Mouse (Mus musculus): ENCODE data around the gene Gm10638.

The Gm10638 gene

GRCm38 (mm10) chr8:86741627-86742026 lies 3.9 kb upstream of the Gm10638 start:
- DNase-seq: no peak

GRCm38 (mm10) chr8:86742605-86743345 lies 2.7 kb upstream of the Gm10638 start:
- DNase-seq: no peak

- peak; percentile 15 for DNase-seq
Measured at GRCm38 (mm10) chr8:86744313-86745220, 932 bp upstream of the Gm10638 start.

GRCm38 (mm10) chr8:86745935-86746441 lies 489 bp downstream of the Gm10638 start:
- DNase-seq: peak; percentile 98

GRCm38 (mm10) chr8:86746511-86746910 lies 1.0 kb downstream of the Gm10638 start:
- DNase-seq: peak; percentile 40

GRCm38 (mm10) chr8:86749842-86750241 lies 4.3 kb downstream of the Gm10638 start:
- no peak for DNase-seq

DNA sequence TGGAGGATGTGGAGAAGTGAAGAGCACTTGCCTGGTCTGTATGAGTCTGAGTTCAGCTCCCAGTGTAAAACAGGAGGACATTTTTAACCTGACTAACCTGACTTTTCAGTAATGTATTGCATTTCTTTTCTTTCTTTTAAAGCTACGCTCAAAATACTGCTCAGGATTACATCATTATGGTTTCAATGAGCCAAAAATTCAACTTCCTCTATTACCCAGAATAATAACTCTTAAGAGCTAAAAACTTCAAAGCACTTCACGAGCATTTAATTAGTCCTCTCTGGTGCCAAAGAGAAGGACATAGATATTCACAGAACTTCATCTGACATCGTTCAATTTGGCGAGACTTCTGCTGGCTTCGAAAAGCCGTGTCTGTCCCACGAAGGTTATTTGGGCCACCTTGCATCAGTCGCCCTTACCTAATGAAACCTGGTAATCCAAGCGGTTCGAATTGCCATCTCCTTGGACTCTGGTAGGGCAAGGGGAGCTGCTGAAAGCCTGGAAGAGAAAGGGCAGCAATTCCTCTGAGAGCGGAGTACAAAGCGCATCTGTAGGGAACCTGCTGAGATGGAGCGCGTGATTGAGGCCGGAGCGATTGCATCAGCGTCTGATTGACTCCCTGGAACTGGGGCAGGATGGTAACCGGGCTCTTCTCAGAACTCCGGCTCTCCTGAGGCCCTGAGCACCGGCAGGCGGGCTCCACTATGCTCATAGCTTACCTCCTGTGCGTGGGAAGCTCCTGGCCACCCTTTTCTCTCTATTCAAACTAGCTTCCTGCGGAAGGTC lies 11.6 kb downstream of the Gm10638 start:
- no peak for DNase-seq

DNA sequence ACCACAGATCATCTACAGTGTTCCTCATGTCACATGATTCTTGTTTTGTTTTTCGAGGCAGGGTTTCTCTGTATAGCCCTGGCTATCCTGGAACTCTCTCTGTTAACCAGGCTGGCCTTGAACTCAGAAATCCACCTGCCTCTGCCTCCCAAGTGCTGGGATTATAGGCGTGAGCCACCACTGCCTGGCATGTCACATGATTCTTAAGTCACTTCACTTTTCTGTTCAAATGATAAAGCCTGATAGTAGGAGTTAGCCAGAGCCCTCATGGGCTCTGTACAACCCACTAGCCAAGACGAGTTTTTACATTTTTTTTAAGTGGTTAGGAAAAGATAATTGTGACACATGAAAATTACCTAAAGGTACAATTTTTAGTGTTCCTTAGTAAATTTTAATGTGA lies 13.2 kb downstream of the Gm10638 start:
- no peak for DNase-seq

GRCm38 (mm10) chr8:86759090-86759491 lies 13.6 kb downstream of the Gm10638 start:
- DNase-seq: no peak

DNA sequence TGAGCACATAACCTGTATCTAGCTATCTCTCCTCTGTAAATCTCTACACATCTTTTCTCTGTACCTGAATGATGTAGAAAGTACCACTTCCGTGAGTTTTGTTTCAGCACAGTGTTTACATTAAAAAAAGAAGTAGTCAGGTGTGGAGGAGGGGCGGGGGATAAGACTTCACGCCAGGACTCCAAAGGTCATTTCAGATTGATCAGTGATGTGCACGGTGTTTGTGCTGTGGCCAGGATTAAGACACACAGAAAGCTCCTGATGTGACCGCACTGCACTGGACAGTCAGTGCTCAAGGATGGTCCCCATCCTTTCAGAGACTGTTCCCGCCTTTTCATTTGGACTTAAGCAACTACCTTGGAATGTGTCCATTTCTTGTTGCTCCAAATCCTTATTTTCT lies 15.2 kb downstream of the Gm10638 start:
- no peak for DNase-seq

DNA sequence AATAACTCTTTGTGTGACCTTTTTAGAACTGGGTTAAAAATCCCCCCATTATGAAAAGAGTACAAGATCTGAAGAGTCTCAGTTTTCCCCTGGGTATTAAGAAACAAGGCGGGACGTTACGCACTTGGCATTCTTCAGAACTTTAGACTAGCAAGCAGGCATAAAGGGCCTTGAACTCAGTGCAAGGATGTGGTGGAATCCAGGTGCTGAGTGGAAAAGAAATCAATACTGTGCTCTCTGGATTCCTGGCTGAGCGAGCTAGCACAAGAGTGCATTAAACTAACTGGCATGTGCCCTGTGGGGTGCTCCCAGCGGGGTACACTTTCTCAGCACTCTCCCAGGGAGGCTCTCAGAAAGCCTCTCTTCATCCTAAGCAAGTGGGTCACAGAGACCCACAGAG lies 17.3 kb downstream of the Gm10638 start:
- DNase-seq: no peak

DNA sequence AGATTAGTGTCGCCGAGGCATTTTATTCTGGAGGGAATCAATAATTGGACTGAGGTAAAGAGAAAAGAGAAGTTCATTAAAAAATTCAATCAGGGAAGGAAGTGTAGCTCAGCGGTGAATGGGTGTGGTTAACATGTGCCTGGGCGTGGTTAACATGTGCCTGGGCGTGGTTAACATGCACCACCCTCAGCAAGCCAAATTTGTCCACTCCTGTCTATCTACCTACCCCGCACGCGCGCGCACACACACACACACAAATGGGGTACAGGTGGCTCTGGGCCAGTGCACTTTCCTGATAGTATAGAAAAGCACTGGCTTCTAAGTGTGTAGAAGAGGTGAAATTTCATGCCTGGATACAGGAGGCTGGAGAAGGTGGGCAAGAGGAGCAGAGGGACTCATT lies 19.7 kb downstream of the Gm10638 start:
- peak; percentile 25 for DNase-seq

GRCm38 (mm10) chr8:86765669-86766068 lies 20.2 kb downstream of the Gm10638 start:
- no peak for DNase-seq

GRCm38 (mm10) chr8:86766548-86767211 lies 21.2 kb downstream of the Gm10638 start:
- no peak for DNase-seq

DNA sequence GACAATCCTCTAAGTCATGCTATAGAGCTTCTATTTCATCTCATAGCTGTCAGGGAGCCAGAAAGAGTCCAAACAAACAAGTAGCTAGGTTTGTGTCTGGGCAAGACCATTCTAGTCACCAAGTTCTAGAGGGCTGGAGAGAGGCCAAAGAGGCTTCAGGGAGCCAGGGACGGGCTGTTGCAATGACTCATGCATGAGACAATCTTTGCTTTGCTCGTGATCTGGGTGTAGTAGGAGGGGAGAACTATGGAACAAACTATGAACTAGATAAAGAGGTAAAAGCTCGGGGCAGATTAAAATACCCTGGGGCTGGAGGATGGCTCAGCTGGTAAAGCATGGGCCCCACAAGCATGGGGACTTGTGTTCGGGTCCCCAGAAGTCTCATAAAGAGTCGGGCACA lies 23.0 kb downstream of the Gm10638 start:
- DNase-seq: no peak

DNA sequence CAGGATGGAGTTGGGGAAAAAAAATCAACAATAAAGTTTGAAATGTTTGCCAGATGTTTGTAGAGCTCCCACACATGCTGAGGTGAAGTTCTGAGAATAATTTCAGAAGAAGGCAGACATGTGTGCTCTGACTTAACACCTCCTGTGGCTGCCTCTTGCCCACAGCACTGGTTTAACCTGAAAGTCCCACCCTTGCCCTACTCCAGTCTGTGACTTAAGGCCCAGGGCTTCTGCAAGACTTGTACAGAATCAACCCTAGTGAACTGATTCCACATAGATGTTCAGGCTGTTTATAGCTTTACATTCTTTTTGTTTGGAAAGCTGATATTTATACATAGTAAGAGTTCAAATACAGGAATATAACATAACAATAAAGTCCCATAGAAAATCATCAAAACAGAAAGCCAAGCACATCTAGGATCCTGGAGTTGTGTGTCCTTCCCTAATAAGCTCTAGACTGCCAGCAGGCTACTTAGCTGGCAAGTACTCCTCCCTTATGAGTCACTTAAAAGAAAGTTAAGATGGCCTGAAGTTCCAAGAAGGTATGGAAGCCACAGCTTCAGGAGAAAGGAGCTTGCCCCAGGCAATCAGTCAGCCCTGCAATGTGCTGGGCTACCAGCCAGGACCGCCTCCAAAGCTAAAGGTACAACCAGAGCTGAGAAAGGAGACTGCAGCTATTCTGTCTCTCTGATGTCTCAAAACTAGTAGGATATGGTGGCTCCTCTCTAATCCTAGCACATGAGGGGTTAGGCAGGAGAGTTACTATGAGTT lies 24.6 kb downstream of the Gm10638 start:
- no peak for DNase-seq

GRCm38 (mm10) chr8:86779207-86779606 lies 33.7 kb downstream of the Gm10638 start:
- peak; percentile 15 for DNase-seq

DNA sequence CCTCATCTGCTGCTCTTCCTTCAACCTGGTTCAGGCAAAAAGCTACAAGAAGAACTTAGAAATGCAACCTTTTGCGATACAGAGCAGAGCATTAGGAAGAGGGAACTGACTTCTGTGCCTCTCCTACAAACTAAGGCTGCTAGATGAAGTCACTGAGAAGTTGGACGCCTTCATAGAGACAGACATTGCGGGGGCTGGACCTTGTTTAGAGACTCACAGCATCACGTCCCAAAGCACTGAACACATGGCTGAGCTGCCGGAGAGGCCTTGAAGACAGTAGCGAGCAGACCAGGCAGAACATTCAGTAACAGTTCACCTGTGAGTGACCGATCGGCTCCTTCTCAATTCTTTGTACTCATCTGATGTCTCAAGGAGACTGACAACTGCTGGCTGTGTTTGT lies 35.6 kb downstream of the Gm10638 start:
- DNase-seq: no peak

DNA sequence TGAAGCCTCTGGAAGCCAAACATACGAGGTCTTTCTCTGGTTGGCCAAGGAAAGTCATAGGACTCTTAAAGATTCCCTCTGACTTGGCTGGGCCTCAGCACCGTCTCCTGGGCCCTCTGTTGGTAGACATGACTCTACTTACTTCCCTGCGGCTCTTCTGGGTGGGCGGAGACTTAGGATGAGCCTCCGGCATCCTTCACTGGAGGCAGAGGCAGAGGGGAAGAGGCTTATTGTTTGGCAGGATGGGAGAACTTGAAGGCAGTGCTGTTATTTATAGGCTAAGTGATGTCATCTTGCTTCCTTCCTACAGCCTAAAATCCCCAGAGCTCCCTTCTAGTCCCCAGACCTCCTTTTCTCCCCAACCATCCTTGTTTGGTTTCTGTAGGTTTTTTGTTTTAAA lies 41.0 kb downstream of the Gm10638 start:
- DNase-seq: no peak

GRCm38 (mm10) chr8:86787891-86788420 lies 42.5 kb downstream of the Gm10638 start:
- DNase-seq: no peak

DNA sequence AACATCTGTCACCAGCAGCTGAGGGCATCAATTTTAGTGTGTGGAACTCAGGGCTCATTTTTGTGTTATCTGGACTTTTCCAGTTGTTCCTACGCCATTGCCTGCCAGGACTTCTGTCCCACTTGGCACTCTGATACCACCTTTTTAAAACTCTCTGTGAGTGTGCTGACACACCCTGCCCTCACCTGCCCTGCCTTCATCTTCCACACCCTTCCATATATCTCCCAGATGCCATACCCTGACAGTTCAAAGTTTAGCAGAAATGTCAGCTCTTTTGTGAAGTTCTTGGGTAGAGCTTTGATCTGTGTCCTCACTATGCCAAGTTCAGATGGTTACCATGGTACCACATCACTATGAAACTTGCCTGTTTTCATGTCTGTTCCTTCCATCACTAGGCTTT lies 44.1 kb downstream of the Gm10638 start:
- DNase-seq: no peak

Data from thymus, postnatal 4 days (tissue).